Mouse (Mus musculus) ES-Bruce4 (cell line): Measurements from ENCODE around the gene Pdilt.

ENCODE experiments used
- CTCF ChIP-seq: IDR thresholded peaks from one replicate; pipeline ENCODE4 v1.8.1; 2011; ENCODE audit warnings: low read depth, low read length
- EP300 ChIP-seq: IDR thresholded peaks from 2 replicates; pipeline ENCODE4 v1.6.1; 2011; ENCODE audit warnings: low read depth, low read length; ENCODE audit not compliant: insufficient read depth

GRCm38 (mm10) chr7:119443849-119444248, 79.4 kb downstream of the Pdilt start:
- TF ChIP-seq CTCF (no peak), EP300 (no peak)
